Mouse (Mus musculus): Measurements from ENCODE around the gene Mfsd4b3. TPM values are rescaled to one million over a fixed set of nuclear protein-coding genes. Genes with fewer than 3 reads are reported as not detected.
"Not testable (repeated sequence)": the region's sequence is repeated elsewhere in the genome, so short reads cannot be mapped to it uniquely, and the experiment has no call there.

The Mfsd4b3 gene
- polyA plus RNA-seq, 1 experiment from 2014 or later: 5.5 TPM

DNA sequence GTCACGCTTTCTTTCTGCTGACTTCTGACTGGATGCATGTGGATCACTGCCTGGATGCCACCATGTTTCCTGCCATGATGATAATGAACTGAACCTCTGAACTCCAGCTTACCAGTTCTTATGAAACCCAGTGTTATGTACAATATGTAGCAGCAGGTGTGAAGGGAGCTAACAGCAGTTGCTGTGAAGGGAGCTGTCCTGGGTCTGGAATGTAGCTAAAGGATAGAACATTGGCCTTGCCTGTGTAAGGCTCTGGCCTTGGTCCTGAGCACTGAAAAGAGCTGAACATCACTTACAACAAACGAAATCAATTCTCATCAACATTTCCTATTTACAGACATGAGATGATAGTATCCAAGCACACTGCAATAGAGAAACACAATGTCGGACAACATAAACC, 7.6 kb upstream of the Mfsd4b3 start:
- Histone ChIP-seq H3K27me3 (replicated peaks) (no peaks in the 10 kb centered on the region), H3K4me1 (replicated peaks) (no peaks in the 10 kb centered on the region), H3K27ac (no peak overlapping the region), H3K9ac (no peak overlapping the region), H3K36me3 (no peaks in the 10 kb centered on the region), H3K9me3 (no peaks in the 10 kb centered on the region), H3K4me3 (replicated peaks) (no peak overlapping the region), H3K4me2 (replicated peaks) (no peak overlapping the region)
- WGBS: 79% methylated on average over 3 of the region's 3 CpGs
- ATAC-seq: no peak

DNA sequence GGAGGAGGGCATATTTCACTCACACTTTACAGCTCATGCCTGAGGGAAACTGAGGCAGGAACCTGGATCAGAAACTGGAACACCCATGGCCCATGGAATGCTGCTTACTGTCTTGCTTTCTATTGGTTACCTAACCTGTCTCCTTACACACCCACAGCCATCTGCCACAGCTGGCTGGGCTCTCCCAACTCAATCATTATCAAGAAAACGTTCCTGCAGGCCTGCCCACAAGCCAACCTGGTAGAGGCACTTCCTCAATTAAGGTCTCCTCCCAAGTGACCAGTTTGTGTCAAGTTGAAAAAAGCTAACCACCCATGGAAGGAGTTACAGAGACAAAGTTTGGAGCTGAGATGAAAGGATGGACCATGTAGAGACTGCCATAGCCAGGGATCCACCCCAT, 2.0 kb upstream of the Mfsd4b3 start:
- Histone ChIP-seq H3K9me3 (no peaks in the 10 kb centered on the region), H3K27ac (no peak overlapping the region), H3K4me2 (replicated peaks) (no peak overlapping the region), H3K27me3 (replicated peaks) (no peaks in the 10 kb centered on the region), H3K4me3 (replicated peaks) (no peak overlapping the region), H3K4me1 (replicated peaks) (peaks cover 4% of the 10 kb centered on the region; the same call in 1 of the 2 replicates), H3K9ac (no peak overlapping the region), H3K36me3 (no peaks in the 10 kb centered on the region)
- 38% methylated on average over 1 of the region's 1 CpGs for WGBS
- ATAC-seq: no peak

DNA sequence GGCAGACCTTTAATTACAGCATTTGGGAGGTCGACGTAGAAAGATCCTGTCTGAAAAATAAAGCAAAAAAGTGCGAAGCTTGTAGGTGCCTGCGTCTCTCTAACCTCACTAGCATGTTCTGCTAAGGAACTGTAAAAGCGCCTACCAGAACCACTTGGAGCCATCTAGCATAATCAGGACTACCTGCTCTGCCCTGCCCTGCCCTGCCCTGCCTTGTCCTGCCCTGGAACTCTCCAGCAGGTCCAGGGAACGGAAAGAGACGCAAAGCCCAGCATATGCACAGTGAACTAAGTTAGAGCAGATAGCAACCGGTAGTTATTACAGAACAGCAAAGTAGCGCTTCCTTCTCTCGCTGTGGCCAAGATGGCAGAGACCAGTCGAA, 479 bp upstream of the Mfsd4b3 start:
- Histone ChIP-seq H3K9ac (no peak overlapping the region), H3K27me3 (replicated peaks) (no peaks in the 10 kb centered on the region), H3K4me2 (replicated peaks) (peak overlapping the region; percentile 79), H3K4me1 (replicated peaks) (peaks cover 4% of the 10 kb centered on the region; the same call in 1 of the 2 replicates), H3K27ac (no peak overlapping the region), H3K4me3 (replicated peaks) (peak overlapping the region; percentile 49; the same call in 1 of the 2 replicates), H3K36me3 (no peaks in the 10 kb centered on the region), H3K9me3 (no peaks in the 10 kb centered on the region)
- ATAC-seq: peak; percentile 73
- 43% methylated on average over 11 of the region's 11 CpGs for WGBS

DNA sequence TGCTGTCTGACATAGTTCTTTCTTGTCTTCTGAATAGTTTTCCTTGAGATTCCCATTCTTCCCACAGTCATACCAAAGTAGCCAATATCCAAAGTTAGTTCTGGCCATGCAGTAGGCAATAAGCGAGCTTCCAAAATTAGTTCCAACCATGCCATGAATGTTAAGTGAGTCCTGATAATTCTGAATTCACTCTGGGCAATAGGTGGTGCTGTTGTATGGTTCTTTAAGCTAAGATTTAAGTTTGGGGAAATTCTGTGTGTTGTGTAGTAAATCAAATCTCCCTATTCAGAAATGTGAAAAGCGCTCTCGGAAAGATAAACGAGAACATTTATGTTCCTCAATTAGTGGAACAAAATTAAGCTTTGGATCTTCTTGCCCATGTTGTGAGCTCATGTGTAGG, 1.7 kb downstream of the Mfsd4b3 start:
- H3K27ac ChIP-seq: no peak overlapping the region
- no peak for ATAC-seq
- no peak overlapping the region for H3K9ac ChIP-seq
- no peaks in the 10 kb centered on the region for H3K9me3 ChIP-seq
- H3K4me1 ChIP-seq (replicated peaks): peaks cover 4% of the 10 kb centered on the region; the same call in 1 of the 2 replicates
- no peak overlapping the region for H3K4me2 ChIP-seq (replicated peaks)
- H3K27me3 ChIP-seq (replicated peaks): no peaks in the 10 kb centered on the region
- no peaks in the 10 kb centered on the region for H3K36me3 ChIP-seq
- WGBS: 74% methylated on average over 4 of the region's 4 CpGs
- no peak overlapping the region for H3K4me3 ChIP-seq (replicated peaks)

DNA sequence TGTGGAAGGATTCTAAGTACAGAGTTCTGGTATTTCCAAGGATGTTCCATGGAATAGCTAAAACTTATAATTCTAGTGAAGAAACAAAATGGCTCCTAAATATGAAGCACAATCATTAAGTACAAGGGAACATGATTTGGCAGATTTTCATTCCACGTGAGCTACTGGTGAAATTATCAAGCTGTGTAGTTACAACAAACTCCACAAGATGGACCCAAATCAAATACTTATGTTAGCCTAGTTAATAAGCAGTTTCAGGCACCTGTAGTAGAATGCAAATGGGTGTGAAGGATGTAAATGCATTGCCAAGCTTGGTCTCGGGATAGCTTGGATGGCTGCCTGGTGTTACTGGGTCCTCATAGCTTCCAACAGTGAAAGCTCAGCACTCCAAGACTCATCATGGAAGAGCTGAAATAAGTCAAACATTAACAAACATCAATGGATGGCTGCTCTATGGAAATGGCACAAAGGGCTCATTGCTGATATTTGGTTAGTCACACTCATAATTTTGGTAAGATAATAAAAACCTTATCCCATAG, 3.5 kb downstream of the Mfsd4b3 start:
- Histone ChIP-seq H3K4me2 (replicated peaks) (no peak overlapping the region), H3K27ac (no peak overlapping the region), H3K4me3 (replicated peaks) (no peak overlapping the region), H3K4me1 (replicated peaks) (peaks cover 4% of the 10 kb centered on the region; the same call in 1 of the 2 replicates), H3K36me3 (no peaks in the 10 kb centered on the region), H3K27me3 (replicated peaks) (no peaks in the 10 kb centered on the region), H3K9ac (no peak overlapping the region), H3K9me3 (no peaks in the 10 kb centered on the region)
- no peak for ATAC-seq
- 74% methylated on average over 2 of the region's 2 CpGs for WGBS

DNA sequence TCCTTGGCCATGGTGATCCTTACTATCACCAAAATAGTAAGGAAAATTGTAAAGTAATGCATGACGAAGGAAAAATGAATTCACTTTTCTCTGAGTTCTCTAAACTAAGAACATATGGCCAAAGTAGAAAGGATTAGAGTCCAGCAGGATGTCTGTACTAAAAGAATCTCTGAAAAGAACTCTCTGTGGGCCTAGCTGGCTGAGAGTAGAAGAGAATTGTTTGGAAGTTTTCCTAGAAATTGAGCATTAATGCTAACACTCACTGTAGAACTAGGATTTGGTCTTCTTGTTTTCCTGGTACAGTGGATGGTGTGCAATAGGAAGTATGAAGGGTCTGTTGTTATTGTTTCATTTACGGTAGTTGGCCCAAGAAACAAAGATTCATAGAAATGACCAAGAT, 4.8 kb downstream of the Mfsd4b3 start:
- Histone ChIP-seq H3K4me1 (replicated peaks) (no peaks in the 10 kb centered on the region), H3K4me3 (replicated peaks) (no peak overlapping the region), H3K9ac (no peak overlapping the region), H3K36me3 (no peaks in the 10 kb centered on the region), H3K27ac (no peak overlapping the region), H3K27me3 (replicated peaks) (no peaks in the 10 kb centered on the region), H3K9me3 (no peaks in the 10 kb centered on the region), H3K4me2 (replicated peaks) (no peak overlapping the region)
- no peak for ATAC-seq
- 79% methylated on average over 2 of the region's 2 CpGs for WGBS

DNA sequence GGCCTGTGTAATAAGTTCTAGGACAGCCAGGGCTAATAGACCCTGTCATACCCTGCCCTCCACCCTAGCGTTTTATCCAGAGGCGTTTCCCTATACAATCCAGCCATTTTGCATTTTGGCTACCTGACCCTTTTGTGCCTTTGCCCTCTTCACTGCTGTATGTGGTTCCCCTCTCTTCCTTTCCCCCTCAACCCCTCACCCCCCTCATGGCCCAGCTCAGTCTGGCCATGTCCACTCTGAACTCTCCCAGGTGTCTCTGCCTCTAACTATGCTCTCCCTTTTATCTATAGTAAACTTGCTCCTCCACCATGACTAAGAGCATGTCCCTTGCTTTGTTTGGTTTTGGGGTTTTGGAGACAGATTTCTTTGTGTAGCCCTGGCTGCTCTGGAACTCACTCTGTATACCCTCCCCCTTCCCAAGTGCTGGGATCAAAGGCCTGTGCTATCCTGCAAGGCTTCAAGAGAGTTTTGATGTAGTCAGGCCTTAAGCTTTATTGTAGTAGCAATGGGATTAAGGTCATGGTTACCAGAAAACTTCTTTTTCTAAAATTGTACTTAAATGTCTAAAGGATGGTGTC, 10.5 kb downstream of the Mfsd4b3 start:
- no peaks in the 10 kb centered on the region for H3K27me3 ChIP-seq (replicated peaks)
- 94% methylated on average over 2 of the region's 2 CpGs for WGBS

DNA sequence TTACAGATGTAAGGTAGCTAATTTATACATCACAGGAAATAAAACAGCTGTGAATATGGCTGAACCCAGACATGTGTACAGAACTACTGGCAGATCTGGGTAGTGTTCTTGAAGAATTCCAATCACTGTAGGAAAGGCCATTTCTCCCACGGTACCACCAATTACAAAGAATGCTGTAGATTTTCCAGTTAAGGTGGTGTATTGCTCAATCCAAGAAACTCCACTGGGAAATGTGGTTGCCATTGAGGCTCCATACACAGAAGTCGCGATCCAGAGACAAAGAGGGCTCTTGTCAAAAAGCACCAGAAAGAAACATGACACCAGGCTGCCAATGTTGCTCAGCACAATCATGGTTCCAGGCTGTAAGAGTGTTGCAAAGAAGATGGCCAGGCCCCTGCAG, 12.8 kb downstream of the Mfsd4b3 start:
- not testable (repeated sequence) for H3K9ac ChIP-seq; H3K36me3 ChIP-seq; H3K27ac ChIP-seq; H3K4me2 ChIP-seq (replicated peaks); ATAC-seq; H3K4me1 ChIP-seq (replicated peaks); H3K9me3 ChIP-seq; H3K4me3 ChIP-seq (replicated peaks); H3K27me3 ChIP-seq (replicated peaks)
- WGBS: 85% methylated on average over 3 of the region's 3 CpGs

More for the DNA sequence above, 10.5 kb downstream of the Mfsd4b3 start:
- Histone ChIP-seq H3K36me3 (no peaks in the 10 kb centered on the region), H3K9ac (no peak overlapping the region), H3K4me1 (replicated peaks) (no peaks in the 10 kb centered on the region), H3K27ac (no peak overlapping the region), H3K4me3 (replicated peaks) (no peak overlapping the region), H3K9me3 (no peaks in the 10 kb centered on the region), H3K4me2 (replicated peaks) (no peak overlapping the region)
- no peak for ATAC-seq

DNA sequence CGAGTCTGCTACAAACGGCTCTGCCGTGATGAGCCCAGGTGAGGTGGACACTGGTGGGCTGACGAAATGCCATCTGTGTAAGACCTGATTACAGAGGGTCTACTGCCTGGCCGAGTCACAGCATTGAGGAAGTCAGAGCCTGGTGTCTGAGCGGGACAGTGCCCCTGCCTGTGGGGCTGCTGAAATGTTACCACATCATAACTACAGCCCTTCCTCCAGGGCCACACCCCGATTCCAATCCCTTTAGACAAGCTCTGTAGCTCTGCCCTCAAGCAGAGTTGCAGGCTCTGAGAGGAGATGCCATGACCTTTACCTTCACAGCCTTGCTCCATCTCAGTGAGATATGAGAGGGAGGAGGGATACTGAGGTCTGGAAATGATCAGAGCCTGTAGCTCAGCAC, 23.4 kb downstream of the Mfsd4b3 start:
- Histone ChIP-seq H3K9me3 (no peaks in the 10 kb centered on the region), H3K27me3 (replicated peaks) (no peaks in the 10 kb centered on the region), H3K4me3 (replicated peaks) (no peak overlapping the region), H3K36me3 (no peaks in the 10 kb centered on the region), H3K4me2 (replicated peaks) (no peak overlapping the region), H3K27ac (no peak overlapping the region), H3K4me1 (replicated peaks) (no peaks in the 10 kb centered on the region), H3K9ac (no peak overlapping the region)
- WGBS: 65% methylated on average over 7 of the region's 7 CpGs
- ATAC-seq: peak; percentile 59; the same call in 1 of the 2 replicates

DNA sequence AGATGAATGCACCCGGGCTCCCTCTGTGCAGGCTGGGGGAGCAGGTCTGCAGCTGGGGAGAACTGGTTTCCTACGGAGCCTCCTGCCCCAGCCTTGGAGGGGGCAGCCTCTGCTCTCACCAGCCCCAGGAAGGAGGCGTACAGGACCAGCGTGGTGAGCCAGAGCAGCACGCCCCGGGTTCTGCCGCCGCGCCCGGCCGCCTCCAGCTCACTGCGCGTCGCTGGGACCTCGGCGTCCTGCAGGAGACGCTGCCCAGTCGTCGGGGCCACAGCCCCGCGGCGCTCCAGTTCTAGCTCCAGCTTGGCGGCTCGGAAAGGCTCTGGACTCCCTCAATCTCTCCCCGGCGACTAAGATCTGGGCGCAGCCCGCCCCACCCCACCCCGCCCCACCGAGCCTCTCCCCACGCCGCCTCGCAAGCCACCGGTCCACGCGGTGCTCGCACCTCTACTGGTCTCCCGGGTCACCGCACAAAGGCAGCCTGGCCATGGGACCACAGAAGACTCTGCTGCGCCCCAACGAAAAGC, 33.3 kb downstream of the Mfsd4b3 start, which contains the start of gene Mfsd4b2:
TSS of gene Mfsd4b2 (minus strand) at position 308 of the 524 bp plus-strand sequence.
- Histone ChIP-seq H3K4me3 (replicated peaks) (peak within 1 kb of the TSS; percentile 42), H3K27ac (no peak within 1 kb of the TSS), H3K9me3 (no peaks in the 10 kb centered on the region), H3K36me3 (no peaks in the 10 kb centered on the region), H3K4me2 (replicated peaks) (peak within 1 kb of the TSS; percentile 85), H3K27me3 (replicated peaks) (no peaks in the 10 kb centered on the region), H3K9ac (peak within 1 kb of the TSS; percentile 51), H3K4me1 (replicated peaks) (0 out of 2 replicates have a peak, but pooled peaks cover 7% of the 10 kb centered on the region)
- 1% methylated on average over 37 of the region's 41 CpGs for WGBS
- ATAC-seq: peak; percentile 83

DNA sequence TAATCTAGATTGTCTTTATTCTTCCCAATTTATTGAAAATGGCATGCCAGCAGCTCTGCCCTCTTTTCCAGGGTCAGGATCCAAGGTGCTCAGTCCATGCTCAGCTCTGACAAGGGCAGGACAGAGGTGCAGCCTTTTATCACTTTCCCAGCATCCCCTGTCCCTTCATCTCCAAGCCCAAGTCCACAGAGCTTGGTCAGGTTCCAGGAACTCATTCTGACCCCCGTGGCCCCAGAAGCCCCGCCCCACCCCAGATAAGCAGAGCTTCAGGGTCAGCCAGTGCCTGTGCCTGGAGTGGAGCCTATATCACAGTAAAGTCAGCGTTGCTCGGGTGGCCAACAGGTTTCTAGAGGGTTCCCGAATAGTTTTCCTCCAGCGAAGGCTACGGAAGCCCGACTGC, 35.4 kb downstream of the Mfsd4b3 start:
- H3K27me3 ChIP-seq (replicated peaks); H3K27ac ChIP-seq; H3K4me2 ChIP-seq (replicated peaks); H3K4me3 ChIP-seq (replicated peaks); H3K36me3 ChIP-seq; H3K4me1 ChIP-seq (replicated peaks); H3K9ac ChIP-seq; H3K9me3 ChIP-seq: not testable (repeated sequence)
- peak; percentile 90 for ATAC-seq
- WGBS: 51% methylated on average over 8 of the region's 8 CpGs

DNA sequence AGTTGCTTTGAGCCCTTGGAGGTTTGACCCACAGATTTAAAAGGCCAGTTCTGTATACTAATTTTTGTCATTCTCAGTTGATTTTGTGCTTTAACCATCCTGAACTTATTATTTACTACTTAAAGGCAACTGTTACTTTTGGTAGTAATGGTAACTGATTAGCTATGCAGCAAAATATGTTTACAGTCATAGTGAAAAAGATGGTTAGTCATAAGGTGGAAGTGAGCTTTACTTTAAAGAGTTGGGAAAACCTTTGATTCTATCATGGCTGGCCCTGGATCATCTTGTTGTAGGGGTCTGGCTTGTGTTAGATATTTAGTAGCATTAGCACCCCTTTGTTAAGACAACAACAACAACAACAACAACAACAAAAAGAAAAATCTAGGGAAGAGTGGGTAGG, 47.3 kb downstream of the Mfsd4b3 start:
- Histone ChIP-seq H3K9me3 (no peaks in the 10 kb centered on the region), H3K27me3 (replicated peaks) (no peaks in the 10 kb centered on the region), H3K9ac (no peak overlapping the region), H3K4me2 (replicated peaks) (no peak overlapping the region), H3K4me1 (replicated peaks) (0 out of 2 replicates have a peak, but pooled peaks cover 3% of the 10 kb centered on the region), H3K27ac (no peak overlapping the region), H3K4me3 (replicated peaks) (no peak overlapping the region), H3K36me3 (no peaks in the 10 kb centered on the region)
- no peak for ATAC-seq

Data from intestine, embryonic 15.5 days (tissue).